Mouse (Mus musculus) liver (tissue): ENCODE data around the gene Lnpk.

Experiments used
- DNase-seq: peaks from one replicate; pipeline ENCODE4 v3.0.0-alpha.2; 2020; ENCODE audit warnings: mixed read lengths

The Lnpk gene

DNA sequence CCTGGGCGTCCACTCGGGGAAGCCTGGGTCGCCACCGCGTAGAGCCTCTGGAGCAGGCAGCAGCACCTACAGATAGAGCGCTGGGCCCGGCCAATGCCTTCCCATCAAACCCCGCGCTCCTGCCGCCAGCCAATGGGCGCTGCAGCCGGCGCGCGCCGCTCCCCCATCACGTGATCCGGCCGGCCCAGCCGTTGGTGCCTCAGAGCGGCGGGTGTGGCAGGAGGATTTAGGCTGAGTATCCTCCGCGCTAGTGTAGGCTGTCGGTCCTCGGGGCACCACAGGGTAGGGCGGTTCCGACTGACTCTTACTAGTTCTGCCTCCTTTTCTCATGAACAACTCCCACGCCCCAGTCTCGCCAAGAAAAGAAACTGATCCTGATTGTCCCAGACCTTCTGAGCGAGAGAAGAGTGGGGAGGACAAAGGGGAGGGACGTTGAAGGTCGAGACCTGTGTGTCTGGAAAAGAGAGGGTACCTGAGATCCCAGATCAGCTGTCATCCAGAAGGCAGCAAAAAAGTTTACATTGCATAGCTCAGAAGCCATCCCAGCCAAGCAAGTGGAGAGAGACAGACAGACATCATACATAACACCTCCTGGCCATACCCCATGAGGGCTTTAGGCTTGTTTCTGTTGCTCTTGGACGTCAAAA lies at the start of gene Lnpk:
TSS of gene Lnpk (minus strand) at position 593 of the 647 bp plus-strand sequence.
- DNase-seq: peak; percentile 96

DNA sequence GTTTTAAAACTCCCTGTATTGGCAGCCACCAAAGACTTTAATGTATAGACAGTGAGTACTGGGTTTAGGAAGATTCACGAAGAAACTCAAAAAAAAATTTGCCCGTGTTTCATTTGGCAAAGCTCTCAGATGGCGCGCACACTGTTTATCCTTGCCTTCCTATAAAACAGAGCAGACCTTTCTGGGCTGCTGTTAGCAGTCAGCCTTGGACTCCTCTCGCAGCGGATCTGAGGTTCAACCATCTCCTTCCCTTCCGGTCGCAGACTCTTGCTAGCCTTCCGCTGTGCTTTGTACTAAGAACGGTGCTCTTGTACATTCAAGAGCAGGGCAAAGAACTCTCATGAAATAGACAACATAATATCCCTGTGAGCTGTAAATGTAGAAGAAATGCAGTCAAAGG lies 41.1 kb upstream of the Lnpk start:
- no peak for DNase-seq

DNA sequence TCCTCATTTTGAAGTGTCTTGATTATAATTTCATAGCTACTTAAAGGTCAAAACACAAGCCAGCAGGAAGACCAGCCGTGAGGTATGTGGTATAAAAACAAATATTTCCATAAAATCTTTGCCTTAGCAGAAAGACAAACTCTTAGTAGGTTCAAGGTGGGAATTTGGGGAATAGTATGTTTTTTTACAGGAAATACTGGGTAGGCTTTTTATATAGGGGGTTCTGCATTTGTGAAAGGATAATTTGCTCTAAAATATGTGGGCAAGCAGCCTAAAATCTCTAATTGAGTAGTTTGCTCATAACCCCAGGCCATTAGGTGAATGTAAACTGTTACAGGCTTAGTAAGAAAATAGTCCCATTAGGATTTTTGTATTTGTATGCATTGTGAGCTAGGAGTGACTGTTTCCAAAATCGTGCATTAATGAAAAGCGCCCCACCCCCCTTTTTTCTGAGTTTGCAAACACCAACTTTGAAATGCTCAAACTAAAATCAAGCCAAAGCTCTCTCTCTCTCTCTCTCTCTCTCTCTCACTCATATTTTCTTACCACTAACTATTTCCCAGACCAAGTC lies 40.5 kb upstream of the Lnpk start:
- no peak for DNase-seq

DNA sequence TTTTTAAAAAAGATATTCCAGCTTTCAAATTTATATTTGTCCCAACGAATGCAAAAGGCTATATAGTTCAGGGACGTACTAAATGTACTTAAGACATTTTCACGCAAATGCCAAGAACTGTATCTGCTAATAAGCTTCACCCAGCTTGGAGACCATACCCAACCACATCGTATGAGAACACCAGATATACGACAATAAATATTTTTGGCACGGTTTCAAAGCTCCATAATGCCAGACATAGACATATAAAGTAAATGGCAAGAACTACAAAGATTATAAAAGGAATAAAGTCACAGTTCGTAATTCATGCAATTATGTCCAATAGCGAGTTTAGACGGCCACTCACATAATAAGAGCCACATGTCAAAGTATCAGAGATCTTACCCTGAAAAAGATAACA lies 38.5 kb upstream of the Lnpk start:
- DNase-seq: no peak

DNA sequence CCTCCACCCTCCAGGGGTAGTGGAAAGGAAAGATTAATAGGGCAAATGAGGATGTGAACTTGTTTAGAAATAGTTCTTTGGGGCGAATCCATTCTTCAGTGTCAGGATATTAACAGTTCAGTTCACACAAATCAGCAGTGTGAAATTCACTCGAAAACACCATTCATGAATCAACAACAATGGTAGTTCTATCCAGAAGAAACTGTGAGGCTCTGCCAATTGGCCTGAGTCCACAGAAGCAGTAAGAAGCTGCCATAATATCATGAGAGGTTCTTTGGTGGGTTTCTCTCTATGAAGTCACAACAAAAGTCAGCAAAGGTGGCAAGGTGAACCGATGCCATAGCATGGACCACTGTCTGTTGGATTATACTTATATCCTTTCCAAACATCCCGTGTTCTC lies 32.2 kb upstream of the Lnpk start:
- DNase-seq: no peak

DNA sequence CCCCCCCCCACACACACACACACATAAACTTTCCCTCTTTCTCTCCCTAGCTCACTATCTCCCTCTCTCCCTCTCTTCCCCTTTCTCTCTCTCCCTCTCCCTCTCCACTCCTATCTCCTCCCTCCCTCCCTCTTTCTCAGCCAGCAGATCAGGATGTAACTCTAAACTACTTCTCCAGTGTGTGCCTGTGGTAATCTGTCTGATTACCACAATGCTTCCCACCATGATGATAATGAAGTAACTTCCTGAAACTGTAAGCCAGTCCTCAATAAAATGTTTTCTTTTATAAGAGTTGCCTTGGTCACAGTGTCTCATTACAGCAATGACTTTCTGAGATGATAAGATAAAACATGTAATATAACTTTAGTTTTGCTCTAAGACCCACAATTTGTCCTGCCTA lies 30.1 kb upstream of the Lnpk start:
- DNase-seq: no peak

DNA sequence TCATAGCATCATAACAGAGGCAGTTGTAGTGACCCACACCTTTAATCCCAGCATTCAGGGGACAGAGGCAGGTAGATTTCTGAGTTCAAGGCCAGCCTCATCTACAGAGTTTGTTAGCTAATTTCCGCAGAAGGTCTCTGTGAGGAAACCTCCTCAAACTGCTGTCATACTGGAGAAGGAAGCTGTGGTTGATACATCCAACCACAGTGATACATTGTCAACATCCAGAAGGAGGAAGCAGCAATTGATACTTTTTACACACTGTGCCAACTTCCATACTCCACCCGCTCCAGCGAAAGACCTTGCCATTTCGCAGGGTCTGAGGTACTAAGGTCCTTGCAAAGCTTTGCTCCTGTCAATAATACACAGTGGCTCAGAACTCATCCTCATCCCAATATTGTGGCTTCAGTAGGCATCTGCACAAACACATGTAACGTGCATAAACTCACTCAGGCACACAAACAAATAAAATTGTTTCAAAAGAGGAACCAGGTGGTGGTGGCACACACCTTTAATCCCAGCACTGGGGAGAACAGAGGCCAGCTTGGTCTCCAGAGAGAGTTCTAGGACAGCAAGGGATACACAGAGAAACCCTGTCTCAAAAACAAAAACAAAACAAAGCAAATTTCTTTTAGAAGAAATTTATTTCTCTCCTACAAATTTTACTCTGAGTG lies 27.0 kb upstream of the Lnpk start:
- no peak for DNase-seq

DNA sequence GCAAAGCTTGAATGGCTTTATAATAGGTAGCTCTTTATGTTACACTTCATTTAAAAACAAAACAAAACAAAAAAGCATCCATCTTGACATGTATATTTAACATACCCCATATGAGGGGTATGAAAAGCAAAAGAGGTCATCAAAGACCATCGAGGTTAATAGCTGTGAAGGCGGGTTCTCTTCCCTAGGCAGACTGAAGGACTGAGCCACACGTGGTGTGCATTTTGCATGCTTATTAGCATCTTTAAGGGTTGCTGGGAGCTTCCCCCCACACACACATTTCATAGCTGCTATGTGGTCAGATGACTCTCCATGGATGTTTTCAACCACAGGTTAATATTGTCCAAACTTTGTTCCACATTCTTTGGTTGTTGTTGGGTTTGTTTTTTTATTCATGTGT lies 24.8 kb upstream of the Lnpk start:
- no peak for DNase-seq

DNA sequence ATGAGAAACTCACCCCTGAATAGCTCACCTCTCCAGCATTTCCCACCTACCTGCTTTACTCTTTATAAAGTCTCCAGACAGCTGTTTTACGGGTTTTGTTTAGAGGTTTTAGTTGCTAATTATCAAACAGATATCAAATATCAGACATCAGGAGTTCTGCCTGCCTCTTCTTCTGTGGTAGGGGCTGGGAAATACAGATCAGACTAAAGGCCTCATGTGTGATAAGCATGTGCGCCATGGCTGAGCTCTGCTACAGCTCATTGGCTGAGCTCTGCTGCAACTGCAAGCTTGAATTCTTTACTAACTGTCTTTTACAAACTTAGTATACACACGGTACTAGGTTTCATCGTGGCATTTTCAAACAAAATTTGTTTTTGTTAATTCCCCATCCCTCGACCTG lies 23.2 kb upstream of the Lnpk start:
- no peak for DNase-seq

DNA sequence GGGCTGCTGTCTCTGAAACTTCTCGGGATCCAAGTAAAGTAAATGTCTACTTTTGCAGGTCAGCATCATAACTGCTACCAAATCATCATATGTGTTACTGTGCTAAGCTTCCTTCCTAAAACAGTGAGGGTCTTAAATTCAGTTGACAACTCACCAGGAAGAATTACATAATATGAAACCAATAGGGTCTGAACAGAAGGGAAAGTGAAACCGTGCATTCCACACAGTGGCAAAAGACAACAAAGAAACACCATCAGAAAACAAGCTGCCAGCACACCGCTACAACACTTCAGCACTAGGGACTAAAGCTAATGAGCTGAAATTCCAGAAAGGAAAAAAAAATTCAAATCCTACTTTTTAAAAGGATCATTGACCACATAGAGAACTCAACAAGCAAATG lies 17.9 kb upstream of the Lnpk start:
- DNase-seq: no peak

DNA sequence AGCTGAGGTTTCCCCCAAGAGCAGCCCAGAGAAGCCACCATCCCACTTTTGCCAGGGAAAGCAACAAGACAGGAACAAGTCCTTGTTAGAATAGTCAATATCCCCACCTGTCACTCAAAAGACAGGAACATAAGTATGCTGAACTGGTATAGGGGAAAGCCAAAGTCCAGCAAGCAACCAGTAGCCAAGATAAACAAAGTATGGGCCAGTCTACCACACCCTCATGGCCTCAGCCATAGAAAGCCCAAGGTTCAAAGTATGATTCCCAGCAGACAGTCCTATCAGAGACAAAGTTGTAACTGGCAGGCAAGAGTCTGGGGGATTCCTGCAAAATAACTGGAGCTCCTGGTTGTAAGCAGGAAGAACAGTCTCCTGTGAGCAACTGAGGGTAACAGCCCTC lies 16.9 kb upstream of the Lnpk start:
- DNase-seq: no peak

DNA sequence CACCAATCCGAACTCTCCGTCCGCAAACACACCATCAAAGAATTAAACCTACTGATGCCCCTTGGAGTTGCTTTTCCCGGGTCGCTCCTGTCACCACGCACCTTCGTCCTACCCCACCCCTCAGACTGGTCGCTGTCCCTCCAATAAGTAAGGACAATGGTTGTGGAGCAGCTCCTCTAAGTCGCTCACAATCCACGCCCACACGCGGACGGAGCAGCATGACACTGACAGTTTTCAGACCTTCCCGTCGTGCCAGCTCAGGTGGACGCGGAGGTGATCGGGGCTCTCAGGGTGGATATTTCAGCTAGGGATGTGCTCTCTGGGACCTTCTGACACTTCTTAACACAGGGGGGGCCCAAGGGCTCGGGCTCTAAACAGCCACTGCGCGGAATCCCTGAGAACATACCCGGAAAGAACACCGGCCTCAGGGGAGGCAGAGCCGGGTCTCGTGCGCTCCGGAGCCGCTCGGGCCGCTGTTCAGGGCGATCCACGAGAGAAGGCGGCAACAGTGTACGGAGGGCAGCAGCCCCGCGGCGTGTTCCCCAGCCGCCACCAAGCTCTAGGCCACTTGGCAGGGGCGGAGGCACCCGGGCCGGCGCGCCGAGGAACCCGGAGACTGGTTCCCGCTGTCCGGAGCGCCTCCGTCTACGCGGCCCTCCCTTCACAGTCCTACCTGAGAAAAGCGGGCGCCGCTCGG lies 941 bp downstream of the Lnpk start:
- DNase-seq: peak; percentile 83

DNA sequence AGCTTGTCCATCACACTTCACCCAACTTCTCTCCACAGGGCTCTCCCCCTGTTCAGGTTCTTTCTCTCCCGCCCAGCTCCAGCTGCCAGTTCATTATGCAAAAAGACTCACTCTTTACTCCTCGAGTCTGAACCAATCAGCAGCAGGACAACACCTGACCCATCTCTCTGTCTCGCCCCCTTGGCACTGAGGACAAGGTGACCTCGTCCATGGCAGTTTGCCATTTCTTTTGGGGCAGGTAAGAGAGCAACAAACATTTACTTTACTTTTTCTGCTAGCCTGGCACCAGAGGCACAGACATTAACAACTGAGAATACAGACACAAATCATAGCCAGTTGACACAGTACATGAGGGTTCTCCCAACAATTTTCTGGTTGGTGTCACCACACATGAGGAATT lies 8.8 kb downstream of the Lnpk start:
- no peak for DNase-seq

DNA sequence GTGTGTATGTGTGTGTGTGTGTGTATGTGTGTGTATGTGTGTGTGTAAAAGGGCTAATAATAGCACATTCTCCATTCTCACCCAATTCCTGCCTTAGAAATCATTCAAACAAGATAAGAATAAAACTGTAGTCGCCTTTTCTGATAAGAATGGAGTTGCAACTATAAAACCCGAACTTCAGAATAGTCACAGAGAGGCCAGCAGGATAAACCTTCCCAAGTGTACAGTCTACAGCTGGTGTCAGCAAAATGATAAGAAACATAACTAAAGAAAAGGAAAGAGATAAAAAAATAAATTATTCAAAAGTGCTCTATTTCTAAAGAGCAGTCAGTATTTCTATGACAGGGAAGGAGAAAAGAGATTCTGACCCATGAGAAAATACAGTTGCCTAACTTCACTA lies 19.4 kb downstream of the Lnpk start:
- DNase-seq: no peak

DNA sequence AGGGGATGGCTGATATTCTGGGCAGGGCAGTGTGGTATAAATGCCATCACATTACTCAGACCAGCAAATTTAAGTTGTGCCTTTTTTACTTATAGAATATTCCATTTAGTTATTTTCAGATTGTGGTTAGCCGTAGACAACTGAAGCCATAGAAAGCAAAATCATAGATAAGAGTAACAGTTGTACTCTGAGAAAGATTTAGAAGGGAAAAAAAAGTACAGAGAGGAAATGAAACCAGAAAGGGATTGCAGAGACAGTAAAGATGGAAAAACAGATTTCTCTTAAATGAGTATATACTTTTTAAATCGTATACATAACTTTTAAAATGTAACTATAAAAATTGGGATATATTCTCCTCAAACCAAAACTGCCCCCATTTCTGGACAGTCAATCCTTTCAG lies 20.1 kb downstream of the Lnpk start:
- no peak for DNase-seq

DNA sequence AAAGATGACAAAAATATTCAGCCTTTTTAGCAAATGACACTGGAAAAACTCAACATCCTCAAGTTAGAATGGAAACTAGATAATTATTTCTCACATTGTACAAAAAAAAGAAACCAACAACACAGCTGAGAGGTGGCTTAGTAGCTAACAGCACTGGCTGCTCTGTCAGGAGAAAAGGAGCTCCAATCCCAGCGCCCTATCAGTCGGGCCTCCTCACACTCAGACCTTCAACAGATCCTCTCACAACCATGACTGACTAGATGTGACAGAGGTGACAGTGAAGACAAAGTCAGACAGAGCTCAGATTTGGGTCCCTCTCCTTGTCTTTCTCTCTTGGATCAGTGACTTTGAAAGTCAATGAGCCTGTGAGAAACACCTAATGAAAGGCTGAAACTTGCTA lies 21.8 kb downstream of the Lnpk start:
- DNase-seq: no peak

DNA sequence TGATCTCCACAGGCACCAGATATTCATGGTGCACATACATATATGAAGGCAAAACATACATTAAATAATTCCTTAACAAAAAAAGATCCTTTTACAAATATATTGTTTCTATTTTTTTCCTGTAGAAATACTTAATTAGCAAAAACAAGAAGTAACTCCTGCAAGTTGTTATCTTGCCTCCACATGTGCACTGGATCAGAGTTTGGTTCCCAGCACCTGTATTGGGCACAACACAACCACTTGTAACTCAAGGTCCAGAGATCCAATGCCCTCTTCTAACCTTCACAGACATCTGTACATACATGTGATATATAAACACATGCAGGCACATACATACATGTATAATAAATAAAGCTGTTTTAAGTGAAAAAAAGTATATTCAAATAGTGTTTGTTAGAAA lies 27.3 kb downstream of the Lnpk start:
- DNase-seq: no peak

DNA sequence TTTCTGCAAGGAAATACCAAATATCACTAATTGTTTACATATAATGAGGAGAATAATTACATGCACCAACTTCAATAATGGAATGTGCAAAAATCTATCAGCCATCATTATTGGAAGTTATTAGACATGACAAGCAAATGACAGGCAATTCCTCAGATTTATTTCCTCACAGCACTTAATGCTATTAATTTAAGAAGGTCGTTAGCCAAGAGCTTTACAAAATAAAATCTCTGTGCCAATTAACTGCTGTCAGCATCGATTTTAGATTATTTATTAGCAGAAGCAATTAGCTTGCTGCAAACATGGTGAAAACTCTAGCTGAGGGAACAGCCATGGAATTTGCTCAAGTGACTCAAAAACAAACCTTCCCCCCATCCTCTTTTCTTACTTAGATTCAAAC lies 30.9 kb downstream of the Lnpk start:
- no peak for DNase-seq

DNA sequence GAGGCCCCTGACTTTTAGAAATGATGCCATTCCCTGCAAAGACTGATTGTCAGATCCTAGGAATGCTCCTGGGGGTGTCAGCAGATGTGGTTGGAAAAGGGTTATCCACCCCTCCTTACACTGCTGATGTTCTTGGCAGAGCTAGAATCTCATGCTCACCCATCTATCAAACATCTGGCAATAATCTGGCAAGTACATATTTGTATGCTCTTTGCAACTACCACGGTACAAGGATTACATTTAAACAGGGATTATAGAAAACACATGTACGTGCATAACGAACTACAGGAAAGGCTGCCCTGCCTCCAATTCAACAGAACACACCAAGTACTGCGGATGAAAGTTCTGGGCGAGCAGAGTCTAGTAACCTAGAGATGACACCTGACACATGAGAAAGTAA lies 70.9 kb downstream of the Lnpk start:
- DNase-seq: no peak

DNA sequence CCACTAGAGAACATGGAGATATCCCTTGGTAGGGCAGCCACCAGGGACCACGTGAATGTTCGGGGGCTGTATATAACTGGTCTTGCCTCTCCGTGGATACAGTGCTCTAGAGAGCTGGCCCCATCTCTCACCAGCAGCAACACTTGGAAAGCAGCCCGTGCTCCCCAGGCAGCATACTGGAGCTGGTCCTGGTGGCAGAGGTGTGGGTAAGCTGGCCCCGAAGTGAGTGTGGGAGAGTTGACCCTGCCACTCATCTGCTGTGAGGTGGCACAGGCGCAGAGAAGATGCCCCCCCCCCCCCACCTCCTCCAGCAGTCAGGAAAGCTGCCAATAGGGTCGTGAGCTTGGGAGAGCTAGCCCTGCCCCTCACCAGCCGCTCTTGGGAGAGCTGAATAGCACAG lies 72.8 kb downstream of the Lnpk start:
- DNase-seq: no peak

DNA sequence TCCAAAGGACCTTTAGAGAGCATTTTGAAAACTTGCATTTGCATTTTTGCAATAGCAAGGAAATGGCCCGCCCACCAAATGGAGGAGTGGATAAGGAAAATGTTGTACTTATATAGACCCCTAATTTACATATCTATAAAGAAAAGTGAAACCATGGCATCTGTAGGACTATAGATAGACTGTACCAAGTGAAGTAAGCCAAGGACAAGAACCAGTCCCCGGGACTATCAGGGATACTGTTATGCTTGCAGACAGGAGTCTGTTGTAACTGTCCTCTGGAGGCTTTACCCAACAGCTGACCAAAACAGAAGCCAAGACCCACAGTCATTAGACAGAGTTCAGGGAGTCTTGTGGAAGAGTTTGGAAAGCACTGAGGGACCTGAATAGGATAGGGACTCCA lies 78.9 kb downstream of the Lnpk start:
- no peak for DNase-seq

DNA sequence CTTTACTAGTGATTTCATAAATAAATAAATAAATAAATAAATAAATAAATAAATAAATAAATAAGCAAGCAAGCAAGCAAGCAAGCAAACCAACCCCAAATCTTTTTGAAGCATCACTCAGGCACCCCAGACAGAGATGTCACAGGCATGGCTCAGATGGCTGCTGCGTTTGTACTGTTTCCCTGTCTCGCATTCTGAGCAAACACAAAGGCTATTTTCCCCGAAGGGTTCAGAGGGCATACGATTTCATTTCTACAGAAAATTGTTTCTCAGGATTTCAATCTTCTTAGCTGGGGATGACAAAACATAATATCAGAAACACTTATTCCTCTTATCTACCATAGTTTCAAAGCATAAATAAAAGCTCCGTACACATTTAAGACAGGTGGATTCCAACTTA lies 81.4 kb downstream of the Lnpk start:
- no peak for DNase-seq

DNA sequence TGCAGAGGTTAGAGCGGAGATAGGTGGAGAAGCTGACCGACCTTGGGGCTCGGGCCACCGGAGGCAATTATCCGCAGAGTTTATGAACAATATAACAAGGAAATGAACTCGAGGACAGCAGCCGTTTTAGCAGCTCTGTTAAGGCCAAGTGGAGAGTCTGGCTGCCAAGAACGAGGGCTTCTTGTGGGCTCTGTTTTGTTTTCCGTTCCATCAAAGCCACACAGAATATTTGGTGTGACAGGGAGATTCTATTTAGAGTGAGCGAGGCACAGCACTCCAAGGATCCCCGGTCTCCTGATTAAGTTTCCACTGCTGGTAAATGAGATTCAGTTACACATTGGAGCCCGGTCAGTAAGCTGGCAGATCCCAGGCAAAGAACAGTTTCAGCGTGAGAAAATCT lies 87.8 kb downstream of the Lnpk start:
- DNase-seq: no peak

DNA sequence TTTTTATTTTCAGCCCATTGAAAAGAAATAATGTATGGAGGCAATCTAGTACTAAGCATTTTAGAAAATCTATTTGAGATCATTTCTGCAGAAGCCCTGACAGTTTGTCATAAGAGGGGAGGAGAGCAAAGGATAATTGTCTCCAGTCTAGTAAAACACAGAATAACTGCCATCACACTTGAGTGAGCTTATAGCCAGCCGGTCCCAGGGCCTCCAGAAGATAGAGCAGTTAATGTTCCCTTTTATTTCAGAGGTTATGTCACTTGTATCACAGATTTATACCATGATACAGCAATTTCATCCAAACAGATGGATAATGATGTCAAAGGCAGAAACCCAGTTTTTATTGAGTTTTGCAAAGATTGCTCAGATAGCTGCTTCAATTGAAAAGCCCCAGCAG lies 89.0 kb downstream of the Lnpk start:
- no peak for DNase-seq
